Mouse (Mus musculus) midbrain, embryonic 16.5 days (tissue): Measurements from ENCODE around the gene Gfap. TPM values are rescaled to one million over a fixed set of nuclear protein-coding genes. Genes with fewer than 3 reads are reported as not detected.
A peak's percentile ranks its signal among the peaks of the same experiment; 100 is the strongest.

Experiments
- ATAC-seq: fragments of 200-750 bp; cut with Nextera tagmentation; 2 replicates; pipeline ENCODE4 v1.8.0; 2017; ENCODE audit warnings: moderate TSS enrichment
- H3K27ac ChIP-seq: fragments of 300-500 bp; sonication (generic); 2 replicates; pipeline ENCODE4 v1.5.1; 2014; ENCODE audit warnings: mild to moderate bottlenecking, low read length, mixed read lengths
- H3K27me3 ChIP-seq: fragments of 300-500 bp; sonication (generic); 2 replicates; pipeline ENCODE4 v1.6.1; 2014; ENCODE audit warnings: low read depth, low read length, mixed read lengths; ENCODE audit not compliant: control insufficient read depth, insufficient read depth
- H3K36me3 ChIP-seq: fragments of 300-500 bp; sonication (generic); 2 replicates; pipeline ENCODE4 v1.6.1; 2014; ENCODE audit warnings: mild to moderate bottlenecking, low read length, moderate library complexity, mixed read lengths; ENCODE audit not compliant: control insufficient read depth, insufficient read depth
- H3K4me1 ChIP-seq: fragments of 300-500 bp; sonication (generic); 2 replicates; pipeline ENCODE4 v1.6.1; 2014; ENCODE audit warnings: mild to moderate bottlenecking, low read length, mixed read lengths; ENCODE audit not compliant: control insufficient read depth, insufficient read depth
- H3K4me2 ChIP-seq: fragments of 300-500 bp; sonication (generic); 2 replicates; pipeline ENCODE4 v1.6.1; 2014; ENCODE audit warnings: mild to moderate bottlenecking, low read length, mixed read lengths
- H3K4me3 ChIP-seq: fragments of 300-500 bp; sonication (generic); 2 replicates; pipeline ENCODE4 v1.5.1; 2014; ENCODE audit warnings: low read depth, mild to moderate bottlenecking, low read length, moderate library complexity, mixed read lengths
- H3K9ac ChIP-seq: fragments of 300-500 bp; sonication (generic); 2 replicates; pipeline ENCODE4 v1.6.1; 2014; ENCODE audit warnings: low read depth, low read length, mixed read lengths
- H3K9me3 ChIP-seq: fragments of 300-500 bp; sonication (generic); replicated peaks from 2 replicates; pipeline ENCODE4 v1.6.1; 2014; ENCODE audit warnings: mild to moderate bottlenecking, low read length, mixed read lengths; ENCODE audit not compliant: control insufficient read depth, poor library complexity, severe bottlenecking
- WGBS: fragments of 180-500 bp; shearing (Covaris S2); extraction: QIAGEN DNeasy Blood & Tissue Kit; methylation state at CpG from one replicate; pipeline ENCODE4 v1.1.7; 2014; 5-methylcytosine and 5-hydroxymethylcytosine counted together
- polyA plus RNA-seq: library from polyadenylated mRNA; unstranded; fragments of >200 nt; fragmentation: Nextera tagmentation; extraction: Ambion mirVana; gene quantifications from 2 replicates; pipeline ENCODE4 v1.2.1, GENCODE M21; 2015

Gene Gfap
- polyA plus RNA-seq, 1 experiment from 2014 or later, result 1.2 TPM

GRCm38 (mm10) chr11:102903654-102904053 is 2.9 kb upstream of the Gfap start:
- Histone ChIP-seq H3K27me3 (no peaks in the 10 kb centered on the region), H3K4me3 (no peak overlapping the region), H3K4me2 (no peak overlapping the region), H3K9ac (no peak overlapping the region), H3K36me3 (no peaks in the 10 kb centered on the region), H3K9me3 (no peaks in the 10 kb centered on the region), H3K27ac (no peak overlapping the region), H3K4me1 (peaks cover 2% of the 10 kb centered on the region; the same call in 1 of the 2 replicates)
- no peak for ATAC-seq
- WGBS, result 82% methylated on average over 7 of the region's 7 CpGs

GRCm38 (mm10) chr11:102902107-102902506 is 1.4 kb upstream of the Gfap start:
- ATAC-seq, result no peak
- no peaks in the 10 kb centered on the region for H3K27me3 ChIP-seq
- no peaks in the 10 kb centered on the region for H3K9me3 ChIP-seq
- no peak overlapping the region for H3K27ac ChIP-seq
- H3K4me3 ChIP-seq, result no peak overlapping the region
- peaks cover 4% of the 10 kb centered on the region; the same call in 1 of the 2 replicates for H3K4me1 ChIP-seq
- H3K36me3 ChIP-seq, result no peaks in the 10 kb centered on the region
- H3K4me2 ChIP-seq, result no peak overlapping the region
- no peak overlapping the region for H3K9ac ChIP-seq
- 75% methylated on average over 5 of the region's 5 CpGs for WGBS

GRCm38 (mm10) chr11:102901199-102901598 is 487 bp upstream of the Gfap start:
- no peaks in the 10 kb centered on the region; the same call in 1 of the 2 replicates for H3K27me3 ChIP-seq
- no peak overlapping the region for H3K27ac ChIP-seq
- no peak overlapping the region for H3K9ac ChIP-seq
- peaks cover 4% of the 10 kb centered on the region; the same call in 1 of the 2 replicates for H3K4me1 ChIP-seq
- H3K36me3 ChIP-seq, result no peaks in the 10 kb centered on the region
- no peak for ATAC-seq
- whole genome bisulfite sequencing, result 62% methylated on average over 4 of the region's 4 CpGs
- H3K4me3 ChIP-seq, result no peak overlapping the region
- H3K9me3 ChIP-seq, result no peaks in the 10 kb centered on the region
- no peak overlapping the region for H3K4me2 ChIP-seq

GRCm38 (mm10) chr11:102898408-102898807 is 2.3 kb downstream of the Gfap start:
- WGBS, result 54% methylated on average over 9 of the region's 9 CpGs
- no peak overlapping the region for H3K27ac ChIP-seq
- 0 out of 2 replicates have a peak, but pooled peaks cover 2% of the 10 kb centered on the region for H3K4me1 ChIP-seq

GRCm38 (mm10) chr11:102896641-102897040 is 4.1 kb downstream of the Gfap start:
- Histone ChIP-seq H3K4me3 (no peak overlapping the region), H3K27me3 (peaks cover 26% of the 10 kb centered on the region), H3K4me2 (no peak overlapping the region), H3K36me3 (no peaks in the 10 kb centered on the region), H3K4me1 (peaks cover 4% of the 10 kb centered on the region; the same call in 1 of the 2 replicates), H3K9me3 (no peaks in the 10 kb centered on the region), H3K9ac (no peak overlapping the region), H3K27ac (no peak overlapping the region)
- ATAC-seq, result no peak
- WGBS, result 76% methylated on average over 20 of the region's 20 CpGs

More at GRCm38 (mm10) chr11:102898408-102898807, 2.3 kb downstream of the Gfap start:
- Histone ChIP-seq H3K9ac (no peak overlapping the region), H3K4me3 (no peak overlapping the region), H3K4me2 (no peak overlapping the region), H3K9me3 (no peaks in the 10 kb centered on the region), H3K36me3 (no peaks in the 10 kb centered on the region), H3K27me3 (peaks cover 12% of the 10 kb centered on the region)
- ATAC-seq, result peak; percentile 81

GRCm38 (mm10) chr11:102895779-102896178 is 4.9 kb downstream of the Gfap start:
- Histone ChIP-seq H3K36me3 (no peaks in the 10 kb centered on the region), H3K27me3 (peaks cover 28% of the 10 kb centered on the region), H3K9ac (no peak overlapping the region), H3K27ac (no peak overlapping the region), H3K9me3 (no peaks in the 10 kb centered on the region), H3K4me2 (no peak overlapping the region), H3K4me1 (peaks cover 4% of the 10 kb centered on the region; the same call in 1 of the 2 replicates), H3K4me3 (no peak overlapping the region)
- no peak for ATAC-seq
- 85% methylated on average over 9 of the region's 9 CpGs for WGBS

GRCm38 (mm10) chr11:102894716-102895115 is 6.0 kb downstream of the Gfap start:
- H3K27ac ChIP-seq, result no peak overlapping the region
- no peak overlapping the region for H3K4me2 ChIP-seq
- no peak overlapping the region for H3K4me3 ChIP-seq
- 88% methylated on average over 4 of the region's 4 CpGs for WGBS
- H3K4me1 ChIP-seq, result peaks cover 4% of the 10 kb centered on the region; the same call in 1 of the 2 replicates
- peaks cover 28% of the 10 kb centered on the region for H3K27me3 ChIP-seq
- H3K9ac ChIP-seq, result no peak overlapping the region
- no peaks in the 10 kb centered on the region for H3K36me3 ChIP-seq
- ATAC-seq, result no peak
- H3K9me3 ChIP-seq, result no peaks in the 10 kb centered on the region

- H3K4me2 ChIP-seq, result peak overlapping the region; percentile 52
- 3% methylated on average over 43 of the region's 43 CpGs for WGBS
- peak overlapping the region; percentile 38; the same call in 1 of the 2 replicates for H3K9ac ChIP-seq
- peak overlapping the region; percentile 27 for H3K4me3 ChIP-seq
- peaks cover 28% of the 10 kb centered on the region for H3K27me3 ChIP-seq
- no peak for ATAC-seq
- H3K4me1 ChIP-seq, result peaks cover 3% of the 10 kb centered on the region; the same call in 1 of the 2 replicates
- no peak overlapping the region for H3K27ac ChIP-seq
- H3K36me3 ChIP-seq, result no peaks in the 10 kb centered on the region
- no peaks in the 10 kb centered on the region for H3K9me3 ChIP-seq
Measured at GRCm38 (mm10) chr11:102893015-102893651, 7.6 kb downstream of the Gfap start.

GRCm38 (mm10) chr11:102890096-102890495 is 10.6 kb downstream of the Gfap start:
- no peak overlapping the region for H3K4me2 ChIP-seq
- peaks cover 28% of the 10 kb centered on the region for H3K27me3 ChIP-seq
- no peaks in the 10 kb centered on the region for H3K9me3 ChIP-seq
- H3K36me3 ChIP-seq, result no peaks in the 10 kb centered on the region
- H3K27ac ChIP-seq, result no peak overlapping the region
- WGBS, result 69% methylated on average over 5 of the region's 5 CpGs
- no peak for ATAC-seq
- no peak overlapping the region for H3K4me3 ChIP-seq
- no peak overlapping the region for H3K9ac ChIP-seq
- peaks cover 6% of the 10 kb centered on the region for H3K4me1 ChIP-seq
